Mouse (Mus musculus) liver (tissue): Measurements from ENCODE around the gene Psma7.

Source experiments
- DNase-seq: peaks from one replicate; pipeline ENCODE4 v3.0.0-alpha.2; 2020; ENCODE audit warnings: mixed read lengths

The Psma7 gene

GRCm38 (mm10) chr2:180042256-180042857 is at the start of gene Psma7, which contains the start of gene Ss18l1:
Gene Psma7, minus strand, starts transcription at chr2:180042433.
Gene Ss18l1, plus strand, starts transcription at chr2:180042509.
- DNase-seq = peak; percentile 95

GRCm38 (mm10) chr2:180090285-180090684 is 48.1 kb upstream of the Psma7 start:
- no peak for DNase-seq

- DNase-seq = no peak
These were observed 45.2 kb upstream of the Psma7 start for GRCm38 (mm10) chr2:180087472-180087871.

- DNase-seq = no peak
These were observed 44.4 kb upstream of the Psma7 start for GRCm38 (mm10) chr2:180086637-180087027.

- DNase-seq = no peak
These were observed 43.8 kb upstream of the Psma7 start for GRCm38 (mm10) chr2:180085926-180086636.

GRCm38 (mm10) chr2:180084565-180084964 is 42.3 kb upstream of the Psma7 start:
- no peak for DNase-seq

DNA sequence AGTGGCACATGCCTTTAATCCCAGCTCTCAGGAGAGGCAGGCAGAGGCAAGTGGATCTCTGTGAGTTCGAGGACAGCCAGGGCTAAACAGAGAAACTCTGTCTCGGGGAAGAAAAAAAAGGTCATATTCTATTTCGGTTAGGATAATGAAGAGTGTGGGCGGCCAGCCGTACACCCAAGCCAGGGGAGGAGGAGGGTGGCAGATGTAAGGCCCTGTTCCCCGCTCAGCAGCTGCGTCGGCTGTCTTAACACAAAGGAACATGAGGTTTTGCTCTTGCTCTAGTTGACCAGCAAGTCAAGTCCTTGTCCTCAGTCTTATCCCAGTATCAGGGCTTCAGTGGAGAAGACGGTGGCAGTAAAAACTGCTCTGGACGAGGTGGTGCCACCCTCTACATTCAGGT is 40.8 kb upstream of the Psma7 start:
- no peak for DNase-seq

DNA sequence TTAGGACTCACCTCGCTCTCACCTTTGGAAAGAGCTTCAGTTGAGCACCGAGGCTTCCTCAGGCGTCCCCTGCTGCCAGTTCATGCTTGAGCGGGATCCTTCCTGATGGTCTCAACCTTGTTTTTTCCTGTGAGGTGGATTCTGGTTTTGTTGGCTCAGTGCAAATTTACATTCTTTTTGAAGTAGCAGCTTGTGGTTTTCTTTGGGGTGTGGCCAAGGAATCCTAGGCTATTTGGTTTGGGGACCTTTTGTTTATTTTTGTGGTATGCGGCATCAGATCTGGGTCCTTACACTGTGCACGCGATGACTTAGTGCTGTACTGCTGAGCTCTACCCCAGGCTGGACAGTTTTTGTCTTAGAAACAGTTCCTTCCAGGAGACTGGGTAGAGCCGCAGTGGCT is 38.4 kb upstream of the Psma7 start:
- no peak for DNase-seq

- DNase-seq = no peak
These were observed 35.4 kb upstream of the Psma7 start for GRCm38 (mm10) chr2:180077622-180078021.

- no peak for DNase-seq
These were observed 30.7 kb upstream of the Psma7 start for GRCm38 (mm10) chr2:180072886-180073285.

GRCm38 (mm10) chr2:180071671-180072070 is 29.4 kb upstream of the Psma7 start:
- DNase-seq = no peak

DNA sequence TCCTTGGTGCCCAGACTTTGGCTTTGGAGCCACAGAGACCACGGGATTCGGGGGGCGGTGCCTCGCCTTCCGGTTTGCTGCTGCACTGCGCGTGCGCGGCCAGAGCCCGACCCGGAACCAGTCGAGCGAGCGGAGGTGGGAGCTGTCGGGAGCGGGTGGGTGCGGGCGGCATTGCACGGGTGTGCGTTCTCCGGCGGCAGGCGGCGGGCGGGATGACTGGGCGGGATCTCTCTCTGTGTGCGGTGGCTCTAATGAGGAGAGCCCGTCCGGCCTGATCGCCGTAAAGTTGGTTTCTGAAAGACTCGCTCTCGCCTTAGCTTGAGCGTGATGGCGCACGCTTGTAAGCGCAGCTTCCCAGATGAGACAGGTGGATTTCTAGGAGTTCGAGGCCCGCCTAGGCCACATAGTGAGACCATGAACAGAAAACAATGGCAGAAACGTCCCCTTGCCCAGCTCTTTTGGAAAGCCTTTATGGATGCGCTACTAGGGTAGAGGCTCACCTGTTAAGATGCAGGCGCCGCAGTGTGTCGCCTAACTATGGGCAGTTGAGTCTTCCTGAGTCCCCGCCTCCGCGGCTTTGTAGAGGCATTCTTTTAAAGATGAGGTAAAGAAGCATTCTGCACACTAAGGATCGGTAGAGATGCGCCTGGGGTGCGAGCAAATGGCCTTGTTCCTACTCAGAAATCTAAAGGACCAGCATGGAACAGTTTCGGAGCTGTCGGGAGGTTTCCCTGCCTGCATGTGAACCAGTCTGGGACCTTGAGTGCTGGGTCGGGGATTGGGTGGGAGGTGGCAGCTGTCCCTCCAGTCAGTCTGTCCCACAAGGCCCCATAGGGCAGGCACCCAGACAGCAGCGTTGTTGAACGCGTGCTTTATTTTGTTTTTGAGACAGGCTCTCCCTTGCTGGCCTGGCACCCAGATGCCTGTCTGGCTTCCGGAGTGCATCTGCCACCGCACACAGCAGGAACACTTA is 28.5 kb upstream of the Psma7 start, which contains the start of gene Mtg2:
Gene Mtg2, plus strand, starts transcription at position 108 of the 973 bp plus-strand sequence.
- DNase-seq = peak; percentile 94

- DNase-seq = no peak
These were observed 27.7 kb upstream of the Psma7 start for GRCm38 (mm10) chr2:180069770-180070480.

DNA sequence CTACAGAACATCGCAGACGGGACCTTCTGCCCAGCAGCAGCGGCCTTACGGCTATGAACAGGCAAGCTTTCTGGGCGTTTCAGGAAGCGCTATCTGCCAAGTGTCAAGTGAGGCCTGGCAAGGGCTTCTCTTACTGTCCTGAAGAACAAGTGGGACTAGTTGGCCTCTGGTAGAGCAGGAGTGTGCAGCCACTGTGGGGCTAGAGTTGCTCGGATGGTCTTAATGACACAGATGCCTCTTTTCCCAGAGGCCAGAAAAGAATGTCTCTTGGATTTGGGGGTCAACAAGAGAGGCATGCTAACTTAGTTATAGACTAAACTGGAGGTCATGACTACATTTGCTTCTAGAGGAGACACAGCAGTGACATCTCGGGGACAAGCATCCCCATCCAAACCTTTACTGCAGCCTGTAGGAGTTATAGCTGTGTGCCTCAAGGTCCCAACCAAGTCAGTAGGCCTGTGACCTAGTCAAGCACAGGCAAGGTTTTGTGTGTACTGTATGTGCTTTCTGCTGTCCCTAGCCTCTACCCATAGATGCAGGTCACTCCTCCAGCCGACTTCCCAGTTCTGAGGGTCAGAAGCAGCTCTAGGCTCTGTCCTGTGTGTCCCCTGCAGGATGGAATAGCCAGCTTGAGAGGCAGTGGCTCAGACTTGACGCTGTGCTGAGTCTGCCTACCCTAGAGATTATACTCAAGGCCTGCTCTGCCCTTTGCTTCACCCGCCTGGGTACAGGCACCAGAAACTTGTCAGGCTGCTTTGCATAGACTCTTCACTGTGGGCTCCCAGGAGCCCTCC is 21.3 kb upstream of the Psma7 start:
- DNase-seq = no peak

- no peak for DNase-seq
These were observed 10.8 kb upstream of the Psma7 start for GRCm38 (mm10) chr2:180053001-180053400.

DNA sequence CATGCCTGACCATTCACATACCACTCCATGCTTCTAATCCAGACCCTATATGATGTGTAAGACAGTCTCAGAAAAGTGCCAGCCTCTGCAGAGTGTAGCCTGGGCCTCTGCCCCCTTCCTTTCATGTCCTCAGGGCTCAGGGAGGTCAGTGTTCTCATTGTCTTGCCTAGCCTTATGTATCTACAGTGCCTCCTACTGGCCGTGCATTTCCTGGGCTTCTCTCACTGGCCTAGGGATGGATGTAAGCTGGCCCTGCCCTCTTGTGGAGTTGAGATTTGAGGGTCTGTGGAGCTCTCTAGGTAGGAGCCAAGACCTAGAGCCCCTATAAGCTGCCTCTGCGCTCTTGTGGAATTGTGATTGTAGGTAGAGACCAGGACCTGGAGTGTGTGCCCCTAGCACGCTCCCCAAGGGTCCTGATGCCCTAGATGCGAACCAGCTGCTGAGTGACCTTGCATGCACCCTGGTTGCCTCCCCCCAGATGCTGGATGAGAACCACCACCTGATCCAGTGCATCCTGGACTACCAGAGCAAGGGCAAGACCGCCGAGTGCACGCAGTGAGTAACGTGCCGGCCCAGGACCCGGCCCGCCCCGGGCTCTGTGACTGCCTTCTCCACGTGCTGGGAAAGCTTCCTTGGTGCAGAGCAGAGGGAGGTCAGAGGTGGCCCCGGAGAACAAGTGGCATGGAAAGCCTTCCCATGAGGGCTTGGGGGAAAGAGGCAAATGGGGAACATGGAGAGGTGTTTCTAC is 9.9 kb upstream of the Psma7 start:
- DNase-seq = peak; percentile 26

DNA sequence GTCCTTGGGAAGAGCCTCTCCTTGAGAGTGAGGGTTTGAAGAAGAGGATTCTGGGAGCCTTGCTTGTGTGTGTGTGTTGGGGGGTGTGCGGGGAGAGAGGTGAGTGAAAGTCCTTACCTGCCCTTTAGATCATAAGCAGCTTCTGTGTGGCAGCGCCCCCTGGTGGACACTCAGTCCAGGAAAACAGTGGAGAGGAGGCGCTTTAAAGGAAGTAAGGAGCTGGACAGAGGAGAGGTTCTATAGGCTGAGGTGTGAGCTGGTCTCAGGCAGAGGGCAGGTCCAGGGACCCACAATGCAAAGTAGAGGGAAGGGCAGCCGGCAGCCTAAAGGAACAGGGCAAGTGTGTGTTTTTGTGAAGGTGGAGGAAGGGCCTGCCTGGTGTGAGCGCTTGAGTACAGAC is 8.8 kb upstream of the Psma7 start:
- peak; percentile 85 for DNase-seq

GRCm38 (mm10) chr2:180047980-180048635 is 5.9 kb upstream of the Psma7 start:
- DNase-seq = no peak

GRCm38 (mm10) chr2:180047580-180047979 is 5.3 kb upstream of the Psma7 start:
- no peak for DNase-seq

- DNase-seq = peak; percentile 35
These were observed 3.0 kb upstream of the Psma7 start for GRCm38 (mm10) chr2:180045283-180045682.
